Mouse (Mus musculus) MEL (cell line): ENCODE results near the gene Kirrel3. TPM values are rescaled to one million over a fixed set of nuclear protein-coding genes. Genes with fewer than 3 reads are reported as not detected.

Source experiments
- DNase-seq: peaks from one replicate; pipeline ENCODE4 v3.0.0; 2011; ENCODE audit warnings: low read depth, low spot score
- H3K27ac ChIP-seq: 2 replicates; pipeline ENCODE4 v1.5.1; 2012; ENCODE audit warnings: low read depth, mild to moderate bottlenecking, control low read depth, low read length, moderate library complexity; ENCODE audit not compliant: control insufficient read depth
- H3K27me3 ChIP-seq, 2 experiments: fragments of 150-350 bp in 1 of 2; sonication (generic) in 1 of 2; 2 replicates each; pipeline ENCODE4 v1.6.1; 2012; ENCODE audit warnings: low read length in 2 of 2, mild to moderate bottlenecking in 2 of 2, improper control_type of control experiment in 1 of 2, moderate library complexity in 1 of 2; ENCODE audit not compliant: insufficient read depth in 2 of 2, control insufficient read depth in 1 of 2
- H3K36me3 ChIP-seq, 2 experiments: 2 replicates each; pipeline ENCODE4 v1.6.1; 2012 to 2014; ENCODE audit warnings: low read length in 2 of 2, improper control_type of control experiment in 1 of 2, inconsistent platforms in 1 of 2, mild to moderate bottlenecking in 1 of 2; ENCODE audit not compliant: insufficient read depth in 2 of 2, control insufficient read depth in 1 of 2
- H3K4me1 ChIP-seq, 2 experiments: fragments of 150-350 bp in 1 of 2; sonication (generic) in 1 of 2; 2 replicates each; pipeline ENCODE4 v1.6.1; 2012; ENCODE audit warnings: low read length in 2 of 2, improper control_type of control experiment in 1 of 2, mild to moderate bottlenecking in 1 of 2; ENCODE audit not compliant: insufficient read depth in 2 of 2, control insufficient read depth in 1 of 2
- H3K4me3 ChIP-seq, 2 experiments: fragments of 150-350 bp in 1 of 2; sonication (generic) in 1 of 2; 2 replicates each; pipeline ENCODE4 v1.5.1; 2012; ENCODE audit warnings: low read depth in 2 of 2, low read length in 2 of 2, mild to moderate bottlenecking in 2 of 2, moderate library complexity in 2 of 2, control low read depth in 1 of 2, improper control_type of control experiment in 1 of 2; ENCODE audit not compliant: control insufficient read depth in 1 of 2, insufficient read depth in 1 of 2
- H3K79me2 ChIP-seq: 2 replicates; pipeline ENCODE4 v1.6.1; 2012; ENCODE audit warnings: mild to moderate bottlenecking, low read length, moderate library complexity; ENCODE audit not compliant: control insufficient read depth, poor library complexity, insufficient read depth
- H3K9ac ChIP-seq: 2 replicates; pipeline ENCODE4 v1.6.1; 2012; ENCODE audit warnings: low read depth, mild to moderate bottlenecking, control low read depth, low read length, moderate library complexity; ENCODE audit not compliant: control insufficient read depth, poor library complexity, severe bottlenecking
- H3K9me3 ChIP-seq: fragments of 150-350 bp; sonication (generic); replicated peaks from 2 replicates; pipeline ENCODE4 v1.6.1; 2012; ENCODE audit warnings: mild to moderate bottlenecking, low read length, improper control_type of control experiment, moderate library complexity; ENCODE audit not compliant: insufficient read depth
- CHD2 ChIP-seq: IDR thresholded peaks from 2 replicates; pipeline ENCODE4 v1.6.1; 2011; ENCODE audit warnings: low read length, improper control_type of control experiment
- CTCF ChIP-seq, 3 experiments: IDR thresholded peaks in 2 of 3; conservative IDR thresholded peaks in 1 of 3; 2 replicates each; pipeline ENCODE4 v1.5.1; 2011 to 2012; ENCODE audit warnings: low read length in 3 of 3, low read depth in 2 of 3, mild to moderate bottlenecking in 2 of 3, improper control_type of control experiment in 1 of 3, inconsistent platforms in 1 of 3, mixed read lengths in 1 of 3, moderate library complexity in 1 of 3; ENCODE audit not compliant: control insufficient read depth in 1 of 3, insufficient read depth in 1 of 3, poor library complexity in 1 of 3, severe bottlenecking in 1 of 3
- E2F4 ChIP-seq: IDR thresholded peaks from 2 replicates; pipeline ENCODE4 v1.6.1; 2011; ENCODE audit warnings: low read depth, low read length, improper control_type of control experiment, borderline replicate concordance
- ELF1 ChIP-seq: IDR thresholded peaks from 2 replicates; pipeline ENCODE4 v1.6.1; 2014; ENCODE audit warnings: low read depth, mild to moderate bottlenecking, inconsistent platforms, low read length, improper control_type of control experiment, moderate library complexity
- GABPA ChIP-seq: IDR thresholded peaks from 2 replicates; pipeline ENCODE4 v1.6.1; 2012; ENCODE audit warnings: low read depth, mild to moderate bottlenecking, inconsistent platforms, low read length, improper control_type of control experiment, moderate library complexity
- HCFC1 ChIP-seq: IDR thresholded peaks from 2 replicates; pipeline ENCODE4 v1.6.1; 2012; ENCODE audit warnings: low read depth, mild to moderate bottlenecking, inconsistent platforms, low read length, improper control_type of control experiment, moderate library complexity
- MAFK ChIP-seq: IDR thresholded peaks from 2 replicates; pipeline ENCODE4 v1.6.1; 2011; ENCODE audit warnings: low read depth, mild to moderate bottlenecking, low read length, improper control_type of control experiment, borderline replicate concordance
- MAX ChIP-seq: IDR thresholded peaks from 2 replicates; pipeline ENCODE4 v1.6.1; 2011; ENCODE audit warnings: low read length, improper control_type of control experiment
- MAZ ChIP-seq: IDR thresholded peaks from 2 replicates; pipeline ENCODE4 v1.6.1; 2012; ENCODE audit warnings: low read depth, mild to moderate bottlenecking, inconsistent platforms, low read length, improper control_type of control experiment
- MXI1 ChIP-seq: IDR thresholded peaks from 2 replicates; pipeline ENCODE4 v1.6.1; 2011; ENCODE audit warnings: mild to moderate bottlenecking, low read depth, low read length, improper control_type of control experiment
- MYB ChIP-seq: IDR thresholded peaks from 2 replicates; pipeline ENCODE4 v1.6.1; 2011; ENCODE audit warnings: mild to moderate bottlenecking, low read depth, low read length, improper control_type of control experiment
- POLR2AphosphoS2 ChIP-seq: IDR thresholded peaks from 2 replicates; pipeline ENCODE4 v1.6.1; 2011; ENCODE audit warnings: low read length, improper control_type of control experiment
- RCOR1 ChIP-seq: IDR thresholded peaks from 2 replicates; pipeline ENCODE4 v1.6.1; 2012; ENCODE audit warnings: low read depth, mild to moderate bottlenecking, inconsistent platforms, low read length, improper control_type of control experiment
- SIN3A ChIP-seq: IDR thresholded peaks from 2 replicates; pipeline ENCODE4 v1.6.1; 2012; ENCODE audit warnings: low read length, improper control_type of control experiment, inconsistent platforms
- SMC3 ChIP-seq: IDR thresholded peaks from 2 replicates; pipeline ENCODE4 v1.6.1; 2011; ENCODE audit warnings: low read depth, low read length, improper control_type of control experiment
- TBP ChIP-seq: IDR thresholded peaks from 2 replicates; pipeline ENCODE4 v1.8.0; 2011; ENCODE audit warnings: low read depth, low read length, improper control_type of control experiment
- TCF12 ChIP-seq: IDR thresholded peaks from 2 replicates; pipeline ENCODE4 v1.6.1; 2014; ENCODE audit warnings: low read depth, mild to moderate bottlenecking, inconsistent platforms, low read length, improper control_type of control experiment, moderate library complexity
- UBTF ChIP-seq: IDR thresholded peaks from 2 replicates; pipeline ENCODE4 v1.6.1; 2012; ENCODE audit warnings: low read depth, mild to moderate bottlenecking, inconsistent platforms, low read length, improper control_type of control experiment, moderate library complexity, borderline replicate concordance; ENCODE audit not compliant: insufficient read depth
- USF2 ChIP-seq, 2 experiments: IDR thresholded peaks; 2 replicates each; pipeline ENCODE4 v1.6.1; 2011 to 2012; ENCODE audit warnings: improper control_type of control experiment in 2 of 2, low read length in 2 of 2, borderline replicate concordance in 1 of 2, inconsistent platforms in 1 of 2, low read depth in 1 of 2, mild to moderate bottlenecking in 1 of 2; ENCODE audit not compliant: insufficient read depth in 1 of 2
- ZMIZ1 ChIP-seq: IDR thresholded peaks from 2 replicates; pipeline ENCODE4 v1.6.1; 2012; ENCODE audit warnings: low read depth, mild to moderate bottlenecking, inconsistent platforms, low read length, improper control_type of control experiment, moderate library complexity
- ZNF384 ChIP-seq: IDR thresholded peaks from 2 replicates; pipeline ENCODE4 v1.6.1; 2012; ENCODE audit warnings: low read depth, mild to moderate bottlenecking, inconsistent platforms, low read length, improper control_type of control experiment
- polyA plus RNA-seq, 2 experiments: library from polyadenylated mRNA; stranded (reverse) in 1 of 2; unstranded in 1 of 2; fragments of >175 nt in 1 of 2; fragments of >200 nt in 1 of 2; gene quantifications; 2 replicates each; pipeline versions ENCODE4 v1.2.1 to v1.2.4; 2012; ENCODE audit warnings: low replicate concordance in 2 of 2, low read depth in 1 of 2; ENCODE audit not compliant: insufficient read length in 2 of 2, insufficient read depth in 1 of 2, missing spikeins in 1 of 2
- total RNA-seq: library from RNA; depleted of rRNA; stranded (reverse); fragments of 300-350 nt; gene quantifications from 2 replicates; pipeline ENCODE4 v1.2.3, GENCODE M21; 2012

The Kirrel3 gene
- total and polyA plus RNA-seq, 3 experiments = 0.06 TPM; not detected in 2

DNA sequence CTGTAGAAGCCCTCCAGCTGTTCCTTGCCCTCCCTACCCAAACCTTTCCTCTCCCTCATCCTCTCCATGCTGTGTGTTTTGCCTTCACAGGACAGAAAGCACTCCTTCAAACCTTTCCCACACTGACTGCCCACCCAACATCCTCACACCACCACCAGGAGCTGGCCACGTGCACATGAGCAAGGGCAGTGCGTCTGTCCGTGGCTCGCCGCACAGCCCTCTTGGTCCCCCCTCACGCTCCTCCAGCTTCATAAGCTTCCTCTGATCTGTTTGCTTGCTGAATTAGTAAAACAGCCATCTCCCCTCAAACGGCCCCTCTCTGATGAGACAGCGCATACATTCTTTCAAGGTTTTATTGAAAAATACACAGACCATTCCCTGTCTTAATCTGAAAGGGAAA, 492.0 kb downstream of the Kirrel3 start:
- Histone ChIP-seq H3K9ac (no peak overlapping the region), H3K27ac (no peak overlapping the region), H3K4me3 (no peak overlapping the region), H3K36me3 (no peaks in the 10 kb centered on the region), H3K27me3 (no peaks in the 10 kb centered on the region), H3K4me1 (no peaks in the 10 kb centered on the region), H3K79me2 (no peaks in the 10 kb centered on the region), H3K9me3 (no peaks in the 10 kb centered on the region)
- no peak for DNase-seq
- TF ChIP-seq E2F4 (no peak), RCOR1 (no peak), ZNF384 (no peak), MAFK (no peak), HCFC1 (no peak), POLR2AphosphoS2 (no peak)

DNA sequence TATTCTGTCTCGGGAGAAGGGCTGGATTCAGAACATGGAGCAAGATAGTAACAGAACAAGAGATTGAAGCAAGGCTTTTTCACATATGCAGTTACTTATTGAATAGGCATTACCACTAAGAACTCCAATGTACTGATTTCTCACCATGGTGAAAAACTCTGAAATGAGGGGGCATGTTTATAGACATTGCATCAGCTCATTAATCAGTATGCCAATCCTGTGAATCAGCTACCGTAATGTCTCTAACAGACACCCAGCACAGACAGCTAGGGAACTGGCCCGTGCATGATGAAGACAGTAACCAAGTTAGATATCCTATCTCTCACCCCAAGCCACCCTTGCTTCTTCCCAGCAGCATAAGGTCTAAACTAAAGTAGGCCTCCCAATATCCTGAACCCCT, 492.5 kb downstream of the Kirrel3 start:
- no peaks in the 10 kb centered on the region for H3K9me3 ChIP-seq
- H3K9ac ChIP-seq = no peak overlapping the region
- no peaks in the 10 kb centered on the region for H3K4me1 ChIP-seq
- H3K36me3 ChIP-seq = no peaks in the 10 kb centered on the region
- no peak overlapping the region for H3K4me3 ChIP-seq
- no peaks in the 10 kb centered on the region for H3K27me3 ChIP-seq
- TF ChIP-seq RCOR1 = no peak
- no peak for TF ChIP-seq ZMIZ1
- no peak for TF ChIP-seq TBP
- TF ChIP-seq GABPA = no peak
- no peak for TF ChIP-seq SIN3A
- no peak for TF ChIP-seq MXI1
- no peak for TF ChIP-seq CTCF (IDR thresholded peaks at IDR 0.05 in 2 of 3, conservative IDR thresholded peaks at IDR 0.05 in 1 of 3; ENCODE audit: control insufficient read depth in 1 of 3, insufficient read depth in 1 of 3, low read depth in 2 of 3, low read length in 3 of 3, poor library complexity in 1 of 3, severe bottlenecking in 1 of 3)
- TF ChIP-seq UBTF = no peak
- TF ChIP-seq SMC3 = no peak
- no peak for TF ChIP-seq E2F4
- TF ChIP-seq MYB = no peak
- TF ChIP-seq MAX = no peak
- no peak for TF ChIP-seq ELF1
- TF ChIP-seq MAZ = no peak
- no peak for TF ChIP-seq CHD2
- no peak for TF ChIP-seq USF2 (IDR thresholded peaks at IDR 0.05; ENCODE audit: borderline replicate concordance in 1 of 2, insufficient read depth in 1 of 2, low read depth in 1 of 2, low read length in 2 of 2)
- TF ChIP-seq TCF12 = no peak
- no peaks in the 10 kb centered on the region for H3K79me2 ChIP-seq
- no peak for DNase-seq
- no peak overlapping the region for H3K27ac ChIP-seq
